Mouse (Mus musculus) forebrain, embryonic 12.5 days (tissue): Measurements from ENCODE around the gene Btbd9. TPM values are rescaled to one million over a fixed set of nuclear protein-coding genes. Genes with fewer than 3 reads are reported as not detected.
A peak's percentile ranks its signal among the peaks of the same experiment; 100 is the strongest.

Source experiments
- ATAC-seq: fragments of 200-750 bp; cut with Nextera tagmentation; 2 replicates; pipeline ENCODE4 v1.8.0; 2017; ENCODE audit warnings: moderate TSS enrichment; ENCODE audit not compliant: low FRiP score
- H3K27ac ChIP-seq: fragments of 300-500 bp; sonication (generic); 2 replicates; pipeline ENCODE4 v1.5.1; 2016; ENCODE audit warnings: mild to moderate bottlenecking
- H3K27me3 ChIP-seq: fragments of 300-500 bp; sonication (generic); 2 replicates; pipeline ENCODE4 v1.6.1; 2016; ENCODE audit warnings: mild to moderate bottlenecking
- H3K36me3 ChIP-seq: fragments of 300-500 bp; sonication (generic); replicated peaks from 2 replicates; pipeline ENCODE4 v1.6.1; 2016; ENCODE audit warnings: mild to moderate bottlenecking
- H3K4me1 ChIP-seq: fragments of 300-500 bp; sonication (generic); 2 replicates; pipeline ENCODE4 v1.6.1; 2016
- H3K4me2 ChIP-seq: fragments of 300-500 bp; sonication (generic); 2 replicates; pipeline ENCODE4 v1.6.1; 2016; ENCODE audit warnings: mild to moderate bottlenecking, moderate library complexity
- H3K4me3 ChIP-seq: fragments of 300-500 bp; sonication (generic); replicated peaks from 2 replicates; pipeline ENCODE4 v1.5.1; 2016; ENCODE audit warnings: mild to moderate bottlenecking
- H3K9ac ChIP-seq: fragments of 300-500 bp; sonication (generic); 2 replicates; pipeline ENCODE4 v1.6.1; 2016; ENCODE audit warnings: mild to moderate bottlenecking
- H3K9me3 ChIP-seq: fragments of 300-500 bp; sonication (generic); 2 replicates; pipeline ENCODE4 v1.6.1; 2016
- WGBS: fragments of 180-500 bp; shearing (Covaris S2); methylation state at CpG from one replicate; pipeline ENCODE4 v1.1.7; 2016; 5-methylcytosine and 5-hydroxymethylcytosine counted together
- polyA plus RNA-seq: library from polyadenylated mRNA; unstranded; fragments of >200 nt; fragmentation: Nextera tagmentation; extraction: Ambion mirVana; gene quantifications from 2 replicates; pipeline ENCODE4 v1.2.1, GENCODE M21; 2016

Btbd9 gene
- polyA plus RNA-seq, 1 experiment from 2014 or later, result 85.9 TPM

DNA sequence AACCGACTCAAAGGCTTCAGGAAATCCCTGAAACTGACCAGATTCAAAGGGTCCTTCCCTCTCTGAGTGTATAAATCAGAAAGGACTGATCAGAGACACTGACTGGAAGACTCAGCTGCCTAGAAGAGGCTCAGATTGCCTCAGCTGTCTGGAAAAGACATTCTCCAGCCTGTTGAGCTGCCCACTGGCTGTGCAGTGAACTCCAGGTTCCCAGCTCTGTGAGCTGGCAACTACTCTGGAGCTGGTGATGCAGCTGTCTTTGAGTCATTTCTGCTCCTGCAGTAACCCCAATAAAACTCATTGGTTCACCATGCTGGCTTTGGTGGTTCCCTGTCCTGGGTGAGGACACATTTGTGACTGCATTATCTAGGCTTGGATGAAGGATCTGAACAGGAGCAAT, 344.8 kb downstream of the Btbd9 start:
- WGBS, result 93% methylated on average over 1 of the region's 1 CpGs
- H3K27me3 ChIP-seq, result no peaks in the 10 kb centered on the region
- H3K9me3 ChIP-seq, result no peaks in the 10 kb centered on the region
- H3K27ac ChIP-seq, result no peak overlapping the region
- H3K4me1 ChIP-seq, result peaks cover 30% of the 10 kb centered on the region; the same call in 1 of the 2 replicates
- H3K36me3 ChIP-seq, result no peaks in the 10 kb centered on the region
- no peak overlapping the region for H3K9ac ChIP-seq
- ATAC-seq, result no peak
- no peak overlapping the region for H3K4me2 ChIP-seq
- H3K4me3 ChIP-seq, result no peak overlapping the region

DNA sequence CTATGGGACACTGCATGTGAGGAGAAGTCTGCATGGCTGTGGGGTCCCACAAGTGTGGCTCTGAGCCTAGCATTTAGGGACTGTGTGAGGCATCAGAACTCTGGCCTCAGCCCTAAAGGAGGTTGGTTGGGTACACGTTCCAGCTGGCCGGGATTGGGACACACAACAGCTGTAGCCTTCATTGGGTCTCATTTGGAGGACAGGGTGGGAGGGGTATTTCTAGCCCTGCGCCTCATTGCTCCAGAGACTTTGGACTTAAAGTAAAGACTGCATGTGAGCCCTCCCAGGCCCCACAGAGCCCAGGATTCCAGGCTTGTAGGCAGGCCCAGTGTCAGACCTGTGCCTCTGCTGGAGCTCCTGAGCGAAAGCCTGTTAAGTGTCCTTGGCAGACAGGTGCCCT, 345.9 kb downstream of the Btbd9 start:
- 89% methylated on average over 4 of the region's 4 CpGs for WGBS
- no peak overlapping the region for H3K4me3 ChIP-seq

GRCm38 (mm10) chr17:30228439-30229215, 347.7 kb downstream of the Btbd9 start:
- Histone ChIP-seq H3K4me2 (no peak overlapping the region), H3K36me3 (no peaks in the 10 kb centered on the region), H3K27ac (no peak overlapping the region), H3K4me3 (no peak overlapping the region), H3K9me3 (no peaks in the 10 kb centered on the region), H3K9ac (no peak overlapping the region), H3K27me3 (no peaks in the 10 kb centered on the region), H3K4me1 (peaks cover 51% of the 10 kb centered on the region)
- ATAC-seq, result no peak
- WGBS, result 91% methylated on average over 10 of the region's 10 CpGs

More for the DNA sequence above, 345.9 kb downstream of the Btbd9 start:
- Histone ChIP-seq H3K9ac (no peak overlapping the region), H3K4me1 (peaks cover 33% of the 10 kb centered on the region), H3K27ac (no peak overlapping the region), H3K27me3 (no peaks in the 10 kb centered on the region), H3K36me3 (no peaks in the 10 kb centered on the region), H3K4me2 (no peak overlapping the region), H3K9me3 (no peaks in the 10 kb centered on the region)
- no peak for ATAC-seq

DNA sequence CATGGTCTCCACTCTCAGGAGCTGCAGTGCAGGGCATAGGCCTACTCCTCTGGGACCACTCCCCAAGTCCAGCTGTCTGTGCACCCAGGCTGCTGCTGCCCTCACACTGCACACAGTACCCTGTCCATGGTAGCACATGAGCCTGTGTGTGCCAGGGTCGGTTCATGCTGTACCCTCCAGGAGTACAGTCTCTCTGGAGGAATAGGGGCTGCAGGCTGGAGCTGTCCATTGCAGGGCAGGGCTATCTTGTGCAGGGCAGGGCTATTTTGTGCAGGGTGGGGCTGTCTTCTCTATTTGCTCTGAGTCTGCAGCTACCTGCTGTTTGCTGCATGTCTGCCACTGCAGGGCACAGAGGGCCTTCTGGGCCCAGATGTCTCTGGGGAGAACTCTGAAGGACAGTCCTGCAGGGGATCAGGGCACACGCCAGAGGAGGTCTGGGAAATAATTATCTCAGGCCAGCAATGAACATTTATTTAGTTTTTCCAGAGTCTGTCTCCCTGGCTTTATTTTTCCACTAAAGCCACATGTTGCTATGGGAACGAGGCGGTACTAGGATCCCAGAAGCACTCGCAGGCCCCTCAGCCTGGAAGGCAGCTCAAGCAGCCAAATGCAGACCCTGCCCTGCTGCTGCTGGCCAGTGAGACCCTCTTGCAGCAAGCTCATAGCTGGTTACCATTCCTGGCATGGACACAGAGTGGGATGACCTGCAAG, 351.1 kb downstream of the Btbd9 start:
- peak; percentile 30; the same call in 1 of the 2 replicates for ATAC-seq
- Histone ChIP-seq H3K27me3 (no peaks in the 10 kb centered on the region), H3K4me1 (peaks cover 66% of the 10 kb centered on the region), H3K4me3 (no peak overlapping the region), H3K27ac (peak overlapping the region; percentile 62; the same call in 1 of the 2 replicates), H3K9me3 (no peaks in the 10 kb centered on the region), H3K36me3 (no peaks in the 10 kb centered on the region), H3K9ac (no peak overlapping the region), H3K4me2 (no peak overlapping the region)
- WGBS, result 31% methylated on average over 5 of the region's 5 CpGs

DNA sequence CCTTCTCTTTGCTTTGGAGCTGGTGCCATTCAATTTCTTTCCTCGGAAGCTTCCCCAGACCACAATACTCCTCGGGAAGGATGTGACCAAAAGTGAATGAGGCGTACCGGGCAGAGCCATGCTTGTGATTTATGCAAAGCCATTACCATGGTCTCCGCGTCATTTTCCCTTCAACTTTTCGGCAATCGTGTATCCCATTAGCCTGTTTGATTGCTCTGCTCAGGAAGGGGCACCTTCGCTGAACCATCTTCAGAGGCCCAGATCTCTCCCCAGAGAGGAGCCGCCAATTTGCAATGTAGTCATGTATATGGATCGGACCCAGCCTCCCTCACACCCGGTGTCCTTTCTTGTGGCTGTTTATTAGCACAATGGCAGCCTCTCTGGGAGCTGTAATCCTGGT, 353.5 kb downstream of the Btbd9 start:
- 72% methylated on average over 12 of the region's 12 CpGs for WGBS
- Histone ChIP-seq H3K4me3 (no peak overlapping the region), H3K27ac (0 out of 2 replicates have a peak overlapping the region, but pooled peaks have one; percentile 10), H3K27me3 (no peaks in the 10 kb centered on the region), H3K4me2 (no peak overlapping the region), H3K36me3 (peaks cover 17% of the 10 kb centered on the region), H3K9ac (no peak overlapping the region), H3K4me1 (peaks cover 57% of the 10 kb centered on the region), H3K9me3 (no peaks in the 10 kb centered on the region)
- no peak for ATAC-seq

DNA sequence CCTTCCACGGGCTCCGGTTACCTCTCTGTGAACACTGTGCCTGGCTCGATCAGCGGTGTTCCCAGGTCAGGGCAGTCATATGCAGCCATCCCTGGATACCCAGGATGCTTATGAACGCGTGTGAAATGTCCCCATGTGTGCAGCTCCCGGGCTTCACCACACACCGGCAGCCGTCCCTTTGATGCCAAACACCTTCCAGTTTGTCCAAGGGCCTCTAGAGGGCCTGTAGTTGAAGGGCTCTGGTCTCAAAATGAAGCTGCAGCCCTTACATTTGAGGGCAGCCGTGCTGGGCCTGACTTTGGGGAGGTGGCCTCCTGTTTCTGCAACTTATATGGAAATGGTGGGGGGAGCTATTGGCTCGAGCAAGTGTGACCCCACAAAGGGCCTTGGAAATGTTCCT, 353.9 kb downstream of the Btbd9 start:
- 79% methylated on average over 11 of the region's 11 CpGs for WGBS
- Histone ChIP-seq H3K36me3 (peaks cover 19% of the 10 kb centered on the region), H3K9me3 (no peaks in the 10 kb centered on the region), H3K27ac (peak overlapping the region; percentile 6; the same call in 1 of the 2 replicates), H3K4me1 (peaks cover 57% of the 10 kb centered on the region), H3K27me3 (no peaks in the 10 kb centered on the region), H3K4me3 (no peak overlapping the region), H3K9ac (no peak overlapping the region), H3K4me2 (no peak overlapping the region)
- ATAC-seq, result no peak

DNA sequence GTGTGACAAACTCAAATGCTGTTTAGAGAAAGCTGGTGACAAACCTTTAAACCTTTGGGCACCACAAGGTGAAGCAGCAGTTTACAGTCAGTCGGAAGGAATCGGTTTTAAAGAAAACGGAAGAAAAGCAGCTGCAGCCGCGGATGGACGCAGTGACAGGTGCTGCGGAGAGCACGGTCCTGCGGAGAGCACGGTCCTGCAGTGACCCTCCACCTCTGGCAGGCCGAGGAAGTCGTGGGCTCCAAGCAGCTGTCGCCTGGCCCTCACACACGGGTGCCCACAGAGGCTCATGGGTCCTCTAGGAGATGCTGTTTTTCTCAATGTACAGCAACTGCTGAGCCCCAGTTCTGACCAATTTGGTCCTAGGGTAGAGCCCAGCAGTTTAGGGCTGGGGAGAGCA, 354.6 kb downstream of the Btbd9 start:
- Histone ChIP-seq H3K4me3 (no peak overlapping the region), H3K36me3 (peaks cover 19% of the 10 kb centered on the region), H3K27ac (no peak overlapping the region), H3K9ac (no peak overlapping the region), H3K27me3 (no peaks in the 10 kb centered on the region), H3K4me2 (no peak overlapping the region), H3K4me1 (peaks cover 57% of the 10 kb centered on the region), H3K9me3 (no peaks in the 10 kb centered on the region)
- ATAC-seq, result no peak
- WGBS, result 77% methylated on average over 14 of the region's 14 CpGs

GRCm38 (mm10) chr17:30215741-30216140, 360.5 kb downstream of the Btbd9 start:
- Histone ChIP-seq H3K4me3 (no peak overlapping the region), H3K4me1 (0 out of 2 replicates have a peak, but pooled peaks cover 3% of the 10 kb centered on the region), H3K9ac (no peak overlapping the region), H3K9me3 (no peaks in the 10 kb centered on the region), H3K27ac (no peak overlapping the region), H3K36me3 (peaks cover 30% of the 10 kb centered on the region), H3K4me2 (no peak overlapping the region), H3K27me3 (no peaks in the 10 kb centered on the region)
- WGBS, result 66% methylated on average over 4 of the region's 4 CpGs
- no peak for ATAC-seq

- H3K4me2 ChIP-seq, result no peak overlapping the region
- no peak overlapping the region for H3K9ac ChIP-seq
- 87% methylated on average over 6 of the region's 6 CpGs for WGBS
- ATAC-seq, result no peak
- no peak overlapping the region for H3K27ac ChIP-seq
- H3K9me3 ChIP-seq, result no peaks in the 10 kb centered on the region
- H3K36me3 ChIP-seq, result peaks cover 35% of the 10 kb centered on the region
- H3K4me1 ChIP-seq, result 0 out of 2 replicates have a peak, but pooled peaks cover 3% of the 10 kb centered on the region
- no peaks in the 10 kb centered on the region for H3K27me3 ChIP-seq
- H3K4me3 ChIP-seq, result no peak overlapping the region
These were observed 361.9 kb downstream of the Btbd9 start for GRCm38 (mm10) chr17:30214393-30214792.

DNA sequence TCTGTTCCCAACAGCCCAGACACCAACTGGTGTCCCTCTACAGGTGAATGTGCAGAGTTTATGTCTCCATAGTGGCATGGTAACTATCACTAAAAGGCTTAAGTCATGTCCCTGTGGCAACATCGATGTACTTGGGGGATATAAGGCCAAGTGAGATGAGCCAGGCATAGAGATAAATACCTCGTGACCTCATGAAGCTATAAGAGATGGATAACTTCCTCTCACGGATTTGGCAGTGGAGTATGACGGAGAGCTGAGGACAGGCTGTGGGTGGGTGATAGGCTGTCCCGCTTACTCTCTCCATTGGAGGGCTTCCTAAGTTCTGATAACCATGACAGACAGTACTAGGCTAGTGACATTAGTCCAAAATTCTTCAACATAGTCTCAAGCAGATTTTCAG, 362.9 kb downstream of the Btbd9 start:
- 0 out of 2 replicates have a peak, but pooled peaks cover 3% of the 10 kb centered on the region for H3K4me1 ChIP-seq
- 94% methylated on average over 5 of the region's 5 CpGs for WGBS
- no peak overlapping the region for H3K4me2 ChIP-seq
- H3K4me3 ChIP-seq, result no peak overlapping the region
- ATAC-seq, result no peak
- H3K36me3 ChIP-seq, result peaks cover 38% of the 10 kb centered on the region
- H3K9me3 ChIP-seq, result no peaks in the 10 kb centered on the region
- H3K27me3 ChIP-seq, result no peaks in the 10 kb centered on the region
- H3K27ac ChIP-seq, result no peak overlapping the region
- no peak overlapping the region for H3K9ac ChIP-seq

DNA sequence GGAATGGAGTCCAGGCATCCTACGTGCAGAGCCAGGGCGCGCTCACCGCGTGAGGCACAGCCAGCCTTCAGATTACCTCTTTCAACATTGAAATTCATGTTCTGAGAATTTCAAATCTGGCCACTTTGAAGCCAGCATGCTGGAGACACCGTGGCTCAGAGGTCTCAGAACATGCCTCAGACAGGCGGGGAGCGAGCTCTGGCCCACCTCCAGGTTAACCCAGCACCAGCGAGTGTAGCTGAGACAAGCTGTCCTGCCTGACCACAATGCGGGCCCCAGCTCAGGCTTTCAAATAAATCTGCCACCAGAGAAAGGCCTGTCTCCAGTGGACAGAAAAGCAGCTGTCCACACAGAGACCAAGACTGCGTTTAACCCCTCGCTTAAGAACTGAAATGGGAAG, 363.6 kb downstream of the Btbd9 start:
- no peak overlapping the region for H3K4me3 ChIP-seq
- no peak for ATAC-seq
- H3K27me3 ChIP-seq, result no peaks in the 10 kb centered on the region
- no peaks in the 10 kb centered on the region for H3K9me3 ChIP-seq
- 91% methylated on average over 12 of the region's 12 CpGs for WGBS
- H3K4me1 ChIP-seq, result 0 out of 2 replicates have a peak, but pooled peaks cover 3% of the 10 kb centered on the region
- H3K36me3 ChIP-seq, result peaks cover 38% of the 10 kb centered on the region
- H3K9ac ChIP-seq, result no peak overlapping the region
- H3K4me2 ChIP-seq, result no peak overlapping the region
- H3K27ac ChIP-seq, result no peak overlapping the region

DNA sequence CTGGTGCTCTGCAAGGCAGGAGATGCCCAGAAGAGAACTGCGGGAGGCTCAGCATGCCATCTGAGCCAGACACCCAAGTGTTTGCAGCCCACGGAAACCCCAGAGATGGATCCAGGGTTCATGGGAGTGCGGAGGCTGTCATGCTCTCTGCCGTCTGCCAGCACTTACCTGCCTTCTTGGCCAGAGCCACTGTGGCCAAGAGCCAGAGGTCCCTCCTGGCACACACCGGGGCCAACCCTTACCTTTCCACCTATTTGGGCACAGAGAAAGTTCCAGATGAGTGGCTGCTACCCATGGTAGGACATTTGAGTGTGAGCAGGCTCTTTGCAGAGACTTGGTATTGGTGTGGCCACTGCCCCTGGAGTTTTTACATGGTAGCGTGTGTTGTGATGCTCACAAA, 365.4 kb downstream of the Btbd9 start:
- ATAC-seq, result no peak
- Histone ChIP-seq H3K4me3 (no peak overlapping the region), H3K9ac (no peak overlapping the region), H3K4me1 (peaks cover 16% of the 10 kb centered on the region), H3K27me3 (no peaks in the 10 kb centered on the region), H3K4me2 (no peak overlapping the region), H3K36me3 (peaks cover 38% of the 10 kb centered on the region), H3K9me3 (no peaks in the 10 kb centered on the region), H3K27ac (no peak overlapping the region)
- 92% methylated on average over 6 of the region's 6 CpGs for WGBS
